In genomic region chrX:52183551-52184442, GRCm38 (mm10) we compare ENCODE assay signal across 13 mouse cellular contexts. TPM values are rescaled to one million over a fixed set of nuclear protein-coding genes. Genes with fewer than 3 reads are reported as not detected.
DNase-seq lines count a peak whose midpoint lies in the region; ATAC-seq lines count a peak whose summit lies in the region.
"Had no signal": no experiment of that assay in that cellular context is flagged by ENCODE, and none has a peak within 500 bp of the region (broad histone marks: within the 10 kb centered on the region; RNA-seq: fewer than 3 reads in every experiment).

No protein-coding gene starts in this region.

- no peaks in the 10 kb centered on the region for H3K9me3 ChIP-seq in hindbrain, embryonic 16.5 days (ENCODE audit: control insufficient read depth, low read length)
- no peaks in the 10 kb centered on the region for H3K9me3 ChIP-seq in hindbrain, embryonic 14.5 days (ENCODE audit: control insufficient read depth, low read length)
- H3K9me3 ChIP-seq in liver, embryonic 12.5 days (replicated peaks), result no peaks in the 10 kb centered on the region

- no peaks in the 10 kb centered on the region for H3K36me3 ChIP-seq in hindbrain, embryonic 16.5 days (ENCODE audit: control insufficient read depth, insufficient read depth, low read length)
- no peaks in the 10 kb centered on the region for H3K36me3 ChIP-seq in hindbrain, embryonic 14.5 days (replicated peaks; ENCODE audit: control insufficient read depth, insufficient read depth)
- H3K36me3 ChIP-seq in liver, embryonic 12.5 days, result no peaks in the 10 kb centered on the region

- no peak overlapping the region for H3K27ac ChIP-seq in hindbrain, embryonic 16.5 days (ENCODE audit: low read depth, low read length)
- no peak overlapping the region for H3K27ac ChIP-seq in hindbrain, embryonic 14.5 days
- H3K27ac ChIP-seq in liver, embryonic 12.5 days, result no peak overlapping the region

- ATAC-seq in hindbrain, embryonic 16.5 days, result peak; percentile 58; the same call in 1 of the 2 replicates
- ATAC-seq in hindbrain, embryonic 14.5 days (ENCODE audit: low FRiP score), result no peak
- ATAC-seq in liver, embryonic 12.5 days, result no peak

- peak; percentile 49 to 56 for DNase-seq in cerebellum, postnatal 10 days
- DNase-seq in cerebellum, adult 18-20 months, result no peak
- no peak for DNase-seq in hindbrain, embryonic 14.5 days (ENCODE audit: low spot score)
- DNase-seq in ES-CJ7 (ENCODE audit: low read depth, low spot score), result peak; percentile 58
- peak; percentile 21 for DNase-seq in embryo, embryonic 10.5 days (ENCODE audit: low spot score)
- DNase-seq in layer of hippocampus, adult 9-11 months, result no peak
- DNase-seq: cerebellum, adult 11 months; kidney, adult 2 months; kidney, postnatal 4 days; lung, postnatal 36 days; right cerebral cortex, postnatal 4 days had no signal

- no peak overlapping the region for H3K4me2 ChIP-seq in hindbrain, embryonic 16.5 days (ENCODE audit: low read length)
- H3K4me2 ChIP-seq in hindbrain, embryonic 14.5 days (replicated peaks), result no peak overlapping the region
- H3K4me2 ChIP-seq in liver, embryonic 12.5 days, result no peak overlapping the region

- no peaks in the 10 kb centered on the region for H3K4me1 ChIP-seq in hindbrain, embryonic 16.5 days (ENCODE audit: control insufficient read depth, insufficient read depth, low read depth, low read length)
- no peaks in the 10 kb centered on the region for H3K4me1 ChIP-seq in hindbrain, embryonic 14.5 days (replicated peaks; ENCODE audit: control insufficient read depth, insufficient read depth, low read length)
- H3K4me1 ChIP-seq in liver, embryonic 12.5 days, result peaks cover 12% of the 10 kb centered on the region; the same call in 1 of the 2 replicates

- WGBS in hindbrain, embryonic 16.5 days, result 30% methylated on average over 5 of the region's 5 CpGs
- 32% methylated on average over 5 of the region's 5 CpGs for WGBS in hindbrain, embryonic 14.5 days
- 78% methylated on average over 5 of the region's 5 CpGs for WGBS in liver, embryonic 12.5 days (ENCODE audit: insufficient replicate concordance)

- H3K9ac ChIP-seq in hindbrain, embryonic 16.5 days (ENCODE audit: low read depth, low read length), result no peak overlapping the region
- no peak overlapping the region for H3K9ac ChIP-seq in hindbrain, embryonic 14.5 days
- H3K9ac ChIP-seq in liver, embryonic 12.5 days, result no peak overlapping the region

- H3K4me3 ChIP-seq in hindbrain, embryonic 16.5 days (ENCODE audit: low read length), result no peak overlapping the region
- H3K4me3 ChIP-seq in hindbrain, embryonic 14.5 days (replicated peaks; ENCODE audit: low read length), result no peak overlapping the region
- H3K4me3 ChIP-seq in liver, embryonic 12.5 days, result no peak overlapping the region

- H3K27me3 ChIP-seq in hindbrain, embryonic 16.5 days (replicated peaks; ENCODE audit: control insufficient read depth, insufficient read depth, low read length), result no peaks in the 10 kb centered on the region
- H3K27me3 ChIP-seq in hindbrain, embryonic 14.5 days (ENCODE audit: control insufficient read depth, insufficient read depth, low read length), result no peaks in the 10 kb centered on the region
- 0 out of 2 replicates have a peak, but pooled peaks cover 2% of the 10 kb centered on the region for H3K27me3 ChIP-seq in liver, embryonic 12.5 days (replicated peaks)

RNA-seq across cellular contexts. Expression of gene Gpc4, which starts 18.7 kb away (rescaled TPM):
- polyA plus RNA-seq in hindbrain, embryonic 16.5 days (2015; fragmentation: Nextera tagmentation; extraction: Ambion mirVana), result 8.2 and 13.6 TPM in 2 replicates
- polyA plus RNA-seq in hindbrain, embryonic 14.5 days (2014; fragmentation: Nextera tagmentation; extraction: Ambion mirVana), result 10.0 and 10.9 TPM in 2 replicates
- 6.3 and 7.2 TPM in 2 replicates for polyA plus RNA-seq in liver, embryonic 12.5 days (2016; fragmentation: Nextera tagmentation; extraction: Ambion mirVana)

Comparison
In these comparisons a context has a peak if more than half of its experiments do, and no peak if none do; other contexts are left out.
1. DNase-seq: peak in cerebellum, postnatal 10 days (2 of 2), ES-CJ7 (single experiment) and embryo, embryonic 10.5 days (single experiment); none in cerebellum, adult 18-20 months (0 of 2), hindbrain, embryonic 14.5 days (single experiment) and layer of hippocampus, adult 9-11 months (single experiment).